Mouse (Mus musculus) lung, postnatal 0 days (tissue): ENCODE measurements around the gene Trpv3.

Experiments used
- CTCF ChIP-seq: IDR thresholded peaks from 2 replicates; pipeline ENCODE4 v1.5.1; 2016; ENCODE audit warnings: antibody characterized with exemption, mild to moderate bottlenecking
- EP300 ChIP-seq: IDR thresholded peaks from 2 replicates; pipeline ENCODE4 v1.6.1; 2016; ENCODE audit warnings: antibody characterized with exemption, mild to moderate bottlenecking, control low read depth

DNA sequence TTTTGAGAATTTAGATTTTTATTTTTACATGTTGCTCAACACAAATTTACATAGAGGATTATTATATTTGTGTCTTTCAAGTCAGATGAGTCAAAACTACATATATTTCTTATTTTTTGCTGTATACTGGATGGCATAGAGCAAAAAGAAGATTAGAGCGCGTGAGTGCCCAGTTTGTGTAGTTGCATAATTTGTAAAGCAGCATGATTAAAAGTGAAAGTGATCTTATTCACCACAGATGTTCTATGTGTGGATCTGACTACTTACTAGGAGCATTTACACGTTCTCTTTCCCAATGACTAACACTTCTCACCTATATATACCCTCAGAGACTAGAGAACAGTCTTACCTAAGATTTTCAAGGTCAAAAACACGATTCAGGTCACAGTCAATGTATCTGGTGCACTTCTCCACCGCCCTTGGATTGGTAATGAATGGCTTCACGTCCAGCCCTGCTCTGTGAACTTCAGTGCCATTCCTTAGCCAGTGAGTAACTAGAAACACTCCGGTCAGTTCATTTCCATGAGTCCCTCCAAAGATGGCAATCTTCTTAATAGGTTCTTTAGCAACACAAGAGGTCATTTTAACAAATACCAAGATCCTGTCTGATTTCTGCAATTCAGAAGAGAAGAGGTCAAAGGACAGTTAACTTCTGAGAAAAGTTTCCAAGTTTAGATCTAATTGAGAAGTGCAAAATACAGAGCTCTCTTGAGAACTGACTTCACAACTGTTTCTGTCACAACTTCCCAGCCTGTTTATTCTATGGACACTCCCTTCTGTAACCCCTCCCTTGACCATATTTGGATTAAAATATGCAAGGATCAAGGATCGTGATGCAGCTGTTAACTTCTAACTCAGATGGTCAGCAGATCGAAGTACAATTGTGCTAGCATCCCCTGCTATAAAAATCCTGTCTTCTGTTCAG, 57.0 kb downstream of the Trpv3 start:
- TF ChIP-seq CTCF (no peak), EP300 (no peak)
